Mouse (Mus musculus) myocyte (in vitro differentiated cells): Measurements from ENCODE around the gene Inpp5e. TPM values are rescaled to one million over a fixed set of nuclear protein-coding genes. Genes with fewer than 3 reads are reported as not detected.
A peak's percentile ranks its signal among the peaks of the same experiment; 100 is the strongest.

Experiments used
- H3K27me3 ChIP-seq: one replicate; pipeline ENCODE4 v1.6.1; 2011; ENCODE audit not compliant: control insufficient read depth, insufficient read depth, insufficient read length
- H3K36me3 ChIP-seq: one replicate; pipeline ENCODE4 v1.6.1; 2011; ENCODE audit not compliant: control insufficient read depth, insufficient read depth
- H3K4me2 ChIP-seq: one replicate; pipeline ENCODE4 v1.6.1; 2011; ENCODE audit warnings: low read depth, control low read depth
- H3K4me3 ChIP-seq: one replicate; pipeline ENCODE4 v1.5.1; 2011; ENCODE audit warnings: mild to moderate bottlenecking, control low read depth, moderate library complexity
- H3K79me2 ChIP-seq: one replicate; pipeline ENCODE4 v1.6.1; 2011; ENCODE audit not compliant: control insufficient read depth, insufficient read depth
- H3ac ChIP-seq: one replicate; pipeline ENCODE4 v1.6.1; 2011; ENCODE audit not compliant: control insufficient read depth, insufficient read length
- CEBPB ChIP-seq: IDR thresholded peaks from 2 replicates; pipeline ENCODE4 v1.6.1; 2011; ENCODE audit warnings: mild to moderate bottlenecking, moderate library complexity; ENCODE audit not compliant: poor library complexity, insufficient read depth, severe bottlenecking
- E2F4 ChIP-seq: IDR thresholded peaks from one replicate; pipeline ENCODE4 v1.6.1; 2011; ENCODE audit warnings: mild to moderate bottlenecking, control low read depth, moderate library complexity; ENCODE audit not compliant: insufficient read depth
- MAX ChIP-seq: IDR thresholded peaks from one replicate; pipeline ENCODE4 v1.6.1; 2011; ENCODE audit warnings: low read depth, mild to moderate bottlenecking, control low read depth
- MYOD1 ChIP-seq, 3 experiments: IDR thresholded peaks; one replicate each; pipeline ENCODE4 v1.6.1; 2011; ENCODE audit warnings: control low read depth in 2 of 3, low read depth in 2 of 3, mild to moderate bottlenecking in 2 of 3, moderate library complexity in 1 of 3; ENCODE audit not compliant: insufficient read length in 2 of 3, control insufficient read depth in 1 of 3
- MYOG ChIP-seq, 3 experiments: IDR thresholded peaks; one replicate each; pipeline ENCODE4 v1.6.1; 2011; ENCODE audit warnings: control low read depth in 2 of 3, low read depth in 2 of 3, mild to moderate bottlenecking in 2 of 3; ENCODE audit not compliant: insufficient read length in 2 of 3, control insufficient read depth in 1 of 3, insufficient read depth in 1 of 3
- POLR2A ChIP-seq: IDR thresholded peaks from one replicate; pipeline ENCODE4 v1.6.1; 2011; ENCODE audit warnings: low read depth, mild to moderate bottlenecking, control low read depth, moderate library complexity; ENCODE audit not compliant: insufficient read length
- POLR2AphosphoS2 ChIP-seq: IDR thresholded peaks from one replicate; pipeline ENCODE4 v1.6.1; 2011; ENCODE audit warnings: low read depth, control low read depth; ENCODE audit not compliant: insufficient read length
- REST ChIP-seq: IDR thresholded peaks from one replicate; pipeline ENCODE4 v1.6.1; 2011; ENCODE audit warnings: mild to moderate bottlenecking, control low read depth, moderate library complexity; ENCODE audit not compliant: insufficient read depth, insufficient read length
- SRF ChIP-seq: IDR thresholded peaks from one replicate; pipeline ENCODE4 v1.6.1; 2011; ENCODE audit warnings: low read depth; ENCODE audit not compliant: control insufficient read depth, insufficient read length
- TCF12 ChIP-seq: IDR thresholded peaks from one replicate; pipeline ENCODE4 v1.6.1; 2011; ENCODE audit warnings: mild to moderate bottlenecking, control low read depth; ENCODE audit not compliant: poor library complexity, insufficient read depth, severe bottlenecking
- TCF3 ChIP-seq: IDR thresholded peaks from one replicate; pipeline ENCODE4 v1.6.1; 2011; ENCODE audit warnings: low read depth, control low read depth; ENCODE audit not compliant: insufficient read length
- USF1 ChIP-seq: IDR thresholded peaks from one replicate; pipeline ENCODE4 v1.6.1; 2011; ENCODE audit warnings: low read depth, mild to moderate bottlenecking, control low read depth, moderate library complexity
- polyA plus RNA-seq: library from polyadenylated mRNA; unstranded; fragments of >200 nt; fragmentation: generic; extraction: Trizol; gene quantifications from one replicate; pipeline ENCODE4 v1.2.1, GENCODE M21; 2012; ENCODE audit warnings: missing spikeins

Inpp5e gene
- 9.3 TPM for polyA plus RNA-seq

DNA sequence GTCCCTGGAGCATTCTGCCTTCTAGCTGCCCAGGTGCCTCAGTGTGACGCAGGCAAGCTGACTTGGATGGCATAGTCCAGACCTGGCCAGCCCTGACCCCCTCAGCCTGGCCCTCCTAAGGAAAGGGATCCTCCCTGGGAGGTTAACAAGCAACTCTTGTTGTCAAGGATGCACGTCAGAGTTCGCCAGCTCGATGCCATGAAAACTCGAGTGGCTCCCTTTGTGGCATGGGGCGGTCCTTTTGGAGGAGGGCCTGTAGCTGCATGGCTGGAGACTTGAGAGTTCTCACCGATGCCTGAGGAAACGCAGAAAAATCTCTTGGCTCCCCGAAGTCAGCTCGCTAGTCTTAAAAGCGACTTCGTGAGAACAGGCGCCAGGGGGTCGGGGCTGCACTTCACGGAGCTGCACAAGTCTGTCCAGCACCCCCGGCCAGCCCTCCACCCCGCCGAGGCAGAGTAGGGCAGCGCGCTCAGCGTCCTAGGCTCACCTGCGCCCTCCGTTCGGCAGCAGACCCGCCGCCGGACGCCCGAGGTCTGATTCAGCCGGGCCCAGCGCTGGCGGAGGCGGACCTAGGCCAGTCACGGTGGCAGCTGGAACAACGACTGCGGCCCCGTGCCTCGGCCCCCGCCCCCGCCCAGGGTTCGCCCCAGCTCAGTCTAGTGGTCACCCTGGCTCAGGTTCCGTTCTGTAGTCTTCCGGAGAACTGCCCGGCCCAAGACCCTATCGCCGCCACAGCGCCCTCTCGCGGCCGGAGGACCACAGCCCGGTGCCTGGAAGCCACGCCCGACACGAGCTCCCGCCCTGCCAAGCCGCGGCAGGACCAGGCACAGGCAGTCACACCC lies at the start of gene Inpp5e:
TSS of gene Inpp5e (minus strand) at position 689 of the 842 bp plus-strand sequence.
- peaks cover 19% of the 10 kb centered on the region for H3K79me2 ChIP-seq
- peak within 1 kb of the TSS; percentile 35 for H3ac ChIP-seq
- peaks cover 19% of the 10 kb centered on the region for H3K36me3 ChIP-seq
- H3K4me2 ChIP-seq = peak within 1 kb of the TSS; percentile 79
- no peaks in the 10 kb centered on the region for H3K27me3 ChIP-seq
- peak within 1 kb of the TSS; percentile 46 for H3K4me3 ChIP-seq
- TF ChIP-seq MYOG (IDR thresholded peaks at IDR 0.05; ENCODE audit: control insufficient read depth in 1 of 3, insufficient read depth in 1 of 3, insufficient read length in 2 of 3, low read depth in 2 of 3) = peak in 1 of 3 experiments; percentile 68
- no peak for TF ChIP-seq REST
- peak; percentile 89 for TF ChIP-seq POLR2A
- TF ChIP-seq USF1 = no peak
- no peak for TF ChIP-seq TCF3
- no peak for TF ChIP-seq TCF12
- no peak for TF ChIP-seq E2F4
- no peak for TF ChIP-seq MAX
- peak; percentile 96 for TF ChIP-seq POLR2AphosphoS2
- peak in 1 of 3 experiments; percentile 81 for TF ChIP-seq MYOD1 (IDR thresholded peaks at IDR 0.05; ENCODE audit: control insufficient read depth in 1 of 3, insufficient read length in 2 of 3, low read depth in 2 of 3)

GRCm38 (mm10) chr2:26458402-26459124 lies 49.6 kb upstream of the Inpp5e start:
- peak overlapping the region; percentile 43 for H3K4me2 ChIP-seq
- H3K4me3 ChIP-seq = no peak overlapping the region
- H3K27me3 ChIP-seq = no peaks in the 10 kb centered on the region
- no peaks in the 10 kb centered on the region for H3K79me2 ChIP-seq
- H3ac ChIP-seq = no peak overlapping the region
- H3K36me3 ChIP-seq = peaks cover 26% of the 10 kb centered on the region
- no peak for TF ChIP-seq USF1
- TF ChIP-seq MYOD1 (IDR thresholded peaks at IDR 0.05; ENCODE audit: control insufficient read depth in 1 of 3, insufficient read length in 2 of 3, low read depth in 2 of 3) = peak in 1 of 3 experiments; percentile 16
- no peak for TF ChIP-seq TCF12
- peak; percentile 41 for TF ChIP-seq POLR2A
- no peak for TF ChIP-seq TCF3
- TF ChIP-seq SRF = no peak
- peak in 1 of 3 experiments; percentile 31 for TF ChIP-seq MYOG (IDR thresholded peaks at IDR 0.05; ENCODE audit: control insufficient read depth in 1 of 3, insufficient read depth in 1 of 3, insufficient read length in 2 of 3, low read depth in 2 of 3)

DNA sequence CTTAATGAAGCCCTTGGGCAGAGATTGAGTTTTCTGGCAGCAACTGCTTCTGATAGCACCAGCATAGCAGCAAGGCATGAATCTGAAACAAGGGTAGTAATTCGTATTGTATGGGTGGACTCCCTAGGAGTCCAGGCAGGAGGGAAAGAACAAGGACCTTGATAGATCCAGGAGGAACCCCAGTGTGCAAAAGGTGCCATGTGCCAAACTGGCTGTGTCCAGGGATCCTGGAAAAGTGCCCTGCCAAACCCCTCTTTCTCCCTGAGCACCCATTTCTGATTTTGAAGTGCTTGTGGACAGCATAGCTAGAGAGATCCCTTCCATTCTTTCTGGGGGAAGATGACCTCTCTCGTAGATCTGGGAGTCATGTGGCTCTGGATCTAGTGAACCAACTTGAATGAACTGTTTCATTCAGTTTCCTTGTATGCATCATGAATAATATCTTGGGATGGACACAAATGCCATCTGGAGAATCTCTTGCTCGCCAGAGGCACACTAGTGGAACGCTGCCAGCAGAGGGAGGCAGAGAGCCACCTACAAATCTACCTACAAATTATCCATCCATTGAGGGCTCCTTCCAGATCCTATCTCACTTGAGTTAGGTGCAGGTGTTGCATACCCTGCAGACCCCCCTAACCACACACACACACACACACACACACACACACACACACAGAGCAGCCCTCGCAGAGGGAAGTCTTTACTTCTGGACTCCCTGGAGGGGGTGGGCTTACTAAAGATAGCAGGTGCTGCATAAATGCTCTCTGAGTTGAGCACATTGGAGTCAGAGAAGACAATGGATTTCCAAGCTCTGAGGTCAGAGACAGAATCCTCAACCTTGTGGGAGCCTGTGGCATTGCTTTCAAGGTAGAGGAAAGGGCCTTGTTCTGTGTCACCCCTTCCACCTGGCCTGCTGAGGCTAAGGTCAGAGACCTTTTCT lies 40.4 kb upstream of the Inpp5e start:
- Histone ChIP-seq H3K36me3 (no peaks in the 10 kb centered on the region), H3K27me3 (no peaks in the 10 kb centered on the region), H3K79me2 (peaks cover 16% of the 10 kb centered on the region), H3K4me2 (no peak overlapping the region), H3K4me3 (no peak overlapping the region), H3ac (no peak overlapping the region)
- TF ChIP-seq REST (no peak), MYOD1 (IDR thresholded peaks at IDR 0.05; ENCODE audit: control insufficient read depth in 1 of 3, insufficient read length in 2 of 3, low read depth in 2 of 3) (no peak), SRF (no peak)

DNA sequence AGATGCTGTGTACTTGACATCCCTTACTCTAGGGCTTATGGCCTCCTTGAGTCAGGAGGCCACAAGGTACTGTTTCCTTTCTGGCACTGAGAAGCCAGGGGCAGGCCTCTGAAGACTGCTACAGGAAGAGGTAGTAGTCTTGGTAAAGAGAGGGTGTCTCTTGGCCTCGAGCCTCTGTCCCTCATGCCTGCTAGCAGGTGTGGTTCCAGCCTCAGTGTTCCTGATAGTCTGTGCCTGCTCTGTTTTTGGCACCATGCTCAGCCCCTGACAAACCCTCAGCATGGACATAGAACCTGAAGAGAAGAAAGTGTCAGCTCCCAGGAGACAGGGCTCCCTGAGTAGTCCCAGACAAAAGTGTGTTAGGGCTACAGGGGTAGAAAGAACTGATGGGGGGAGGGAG lies 38.4 kb upstream of the Inpp5e start:
- Histone ChIP-seq H3K36me3 (no peaks in the 10 kb centered on the region), H3ac (no peak overlapping the region), H3K4me3 (peak overlapping the region; percentile 89), H3K27me3 (no peaks in the 10 kb centered on the region), H3K4me2 (peak overlapping the region; percentile 96), H3K79me2 (peaks cover 35% of the 10 kb centered on the region)
- TF ChIP-seq REST = no peak

- peak overlapping the region; percentile 89 for H3K4me3 ChIP-seq
- no peak for TF ChIP-seq E2F4
- no peak for TF ChIP-seq MAX
- TF ChIP-seq CEBPB = no peak
- TF ChIP-seq MYOD1 (IDR thresholded peaks at IDR 0.05; ENCODE audit: control insufficient read depth in 1 of 3, insufficient read length in 2 of 3, low read depth in 2 of 3) = no peak
- TF ChIP-seq POLR2AphosphoS2 = no peak
- no peak for TF ChIP-seq REST
- no peak for TF ChIP-seq POLR2A
- no peak for TF ChIP-seq USF1
- TF ChIP-seq TCF3 = no peak
- no peak for TF ChIP-seq MYOG (IDR thresholded peaks at IDR 0.05; ENCODE audit: control insufficient read depth in 1 of 3, insufficient read depth in 1 of 3, insufficient read length in 2 of 3, low read depth in 2 of 3)
- no peak for TF ChIP-seq SRF
- no peak for TF ChIP-seq TCF12
- no peaks in the 10 kb centered on the region for H3K27me3 ChIP-seq
- H3ac ChIP-seq = peak overlapping the region; percentile 14
- H3K36me3 ChIP-seq = no peaks in the 10 kb centered on the region
- H3K4me2 ChIP-seq = peak overlapping the region; percentile 96
- H3K79me2 ChIP-seq = peaks cover 40% of the 10 kb centered on the region
Measured at GRCm38 (mm10) chr2:26446671-26447070, 37.7 kb upstream of the Inpp5e start.
